Mouse (Mus musculus): ENCODE results near the gene Gprc5d. TPM values are rescaled to one million over a fixed set of nuclear protein-coding genes. Genes with fewer than 3 reads are reported as not detected.

Gene Gprc5d
- polyA plus RNA-seq, 1 experiment from 2014 or later: not detected

GRCm38 (mm10) chr6:135113114-135113436, 5.0 kb downstream of the Gprc5d start:
- no peaks in the 10 kb centered on the region for H3K4me1 ChIP-seq (replicated peaks; ENCODE audit: control insufficient read depth, insufficient read depth, low read length)
- no peak overlapping the region for H3K9ac ChIP-seq (replicated peaks; ENCODE audit: low read depth, low read length)
- no peak overlapping the region for H3K4me2 ChIP-seq (ENCODE audit: low read length)
- 17% methylated on average over 6 of the region's 6 CpGs for WGBS
- ATAC-seq: no peak
- H3K27me3 ChIP-seq (replicated peaks; ENCODE audit: control insufficient read depth, insufficient read depth, low read length): no peaks in the 10 kb centered on the region
- H3K9me3 ChIP-seq (ENCODE audit: control insufficient read depth, low read length): no peaks in the 10 kb centered on the region
- no peak overlapping the region for H3K27ac ChIP-seq (ENCODE audit: low read length)
- no peak overlapping the region for H3K4me3 ChIP-seq (replicated peaks; ENCODE audit: low read length)
- H3K36me3 ChIP-seq (ENCODE audit: control insufficient read depth, insufficient read depth): no peaks in the 10 kb centered on the region

- no peaks in the 10 kb centered on the region for H3K36me3 ChIP-seq (ENCODE audit: control insufficient read depth, insufficient read depth)
- no peaks in the 10 kb centered on the region for H3K4me1 ChIP-seq (replicated peaks; ENCODE audit: control insufficient read depth, insufficient read depth, low read length)
- 17% methylated on average over 7 of the region's 7 CpGs for WGBS
- H3K9me3 ChIP-seq (ENCODE audit: control insufficient read depth, low read length): no peaks in the 10 kb centered on the region
- ATAC-seq: no peak
- no peak overlapping the region for H3K4me2 ChIP-seq (ENCODE audit: low read length)
- H3K4me3 ChIP-seq (replicated peaks; ENCODE audit: low read length): no peak overlapping the region
- H3K9ac ChIP-seq (replicated peaks; ENCODE audit: low read depth, low read length): no peak overlapping the region
- no peak overlapping the region for H3K27ac ChIP-seq (ENCODE audit: low read length)
- H3K27me3 ChIP-seq (replicated peaks; ENCODE audit: control insufficient read depth, insufficient read depth, low read length): no peaks in the 10 kb centered on the region
Measured at GRCm38 (mm10) chr6:135112411-135113113, 5.5 kb downstream of the Gprc5d start.

- WGBS: 88% methylated on average over 6 of the region's 6 CpGs
- H3K9ac ChIP-seq (replicated peaks; ENCODE audit: low read depth, low read length): no peak overlapping the region
- no peak overlapping the region for H3K4me3 ChIP-seq (replicated peaks; ENCODE audit: low read length)
- no peaks in the 10 kb centered on the region for H3K9me3 ChIP-seq (ENCODE audit: control insufficient read depth, low read length)
- H3K27me3 ChIP-seq (replicated peaks; ENCODE audit: control insufficient read depth, insufficient read depth, low read length): no peaks in the 10 kb centered on the region
- H3K27ac ChIP-seq (ENCODE audit: low read length): no peak overlapping the region
- no peak for ATAC-seq
- H3K4me2 ChIP-seq (ENCODE audit: low read length): no peak overlapping the region
- H3K4me1 ChIP-seq (replicated peaks; ENCODE audit: control insufficient read depth, insufficient read depth, low read length): no peaks in the 10 kb centered on the region
- no peaks in the 10 kb centered on the region for H3K36me3 ChIP-seq (ENCODE audit: control insufficient read depth, insufficient read depth)
Measured at GRCm38 (mm10) chr6:135107014-135107413, 11.1 kb downstream of the Gprc5d start.

- no peaks in the 10 kb centered on the region for H3K27me3 ChIP-seq (replicated peaks; ENCODE audit: control insufficient read depth, insufficient read depth, low read length)
- WGBS: 87% methylated on average over 5 of the region's 5 CpGs
Measured at GRCm38 (mm10) chr6:135102736-135103303, 15.3 kb downstream of the Gprc5d start.

GRCm38 (mm10) chr6:135100787-135101472, 17.2 kb downstream of the Gprc5d start:
- Histone ChIP-seq H3K4me1 (replicated peaks; ENCODE audit: control insufficient read depth, insufficient read depth, low read length) (no peaks in the 10 kb centered on the region), H3K4me3 (replicated peaks; ENCODE audit: low read length) (no peak overlapping the region), H3K9ac (replicated peaks; ENCODE audit: low read depth, low read length) (no peak overlapping the region), H3K4me2 (ENCODE audit: low read length) (no peak overlapping the region), H3K36me3 (ENCODE audit: control insufficient read depth, insufficient read depth) (no peaks in the 10 kb centered on the region), H3K9me3 (ENCODE audit: control insufficient read depth, low read length) (no peaks in the 10 kb centered on the region), H3K27me3 (replicated peaks; ENCODE audit: control insufficient read depth, insufficient read depth, low read length) (no peaks in the 10 kb centered on the region), H3K27ac (ENCODE audit: low read length) (no peak overlapping the region)
- ATAC-seq: no peak
- 79% methylated on average over 15 of the region's 15 CpGs for WGBS

More at GRCm38 (mm10) chr6:135102736-135103303, 15.3 kb downstream of the Gprc5d start:
- H3K27ac ChIP-seq (ENCODE audit: low read length): no peak overlapping the region
- H3K4me3 ChIP-seq (replicated peaks; ENCODE audit: low read length): no peak overlapping the region
- H3K4me1 ChIP-seq (replicated peaks; ENCODE audit: control insufficient read depth, insufficient read depth, low read length): no peaks in the 10 kb centered on the region
- no peak overlapping the region for H3K9ac ChIP-seq (replicated peaks; ENCODE audit: low read depth, low read length)
- no peaks in the 10 kb centered on the region for H3K36me3 ChIP-seq (ENCODE audit: control insufficient read depth, insufficient read depth)
- no peak overlapping the region for H3K4me2 ChIP-seq (ENCODE audit: low read length)
- no peak for ATAC-seq
- no peaks in the 10 kb centered on the region for H3K9me3 ChIP-seq (ENCODE audit: control insufficient read depth, low read length)

- no peaks in the 10 kb centered on the region for H3K27me3 ChIP-seq (replicated peaks; ENCODE audit: control insufficient read depth, insufficient read depth, low read length)
- no peak overlapping the region for H3K4me3 ChIP-seq (replicated peaks; ENCODE audit: low read length)
- H3K4me2 ChIP-seq (ENCODE audit: low read length): 0 out of 2 replicates have a peak overlapping the region, but pooled peaks have one; percentile 18
- H3K36me3 ChIP-seq (ENCODE audit: control insufficient read depth, insufficient read depth): no peaks in the 10 kb centered on the region
- peaks cover 15% of the 10 kb centered on the region for H3K4me1 ChIP-seq (replicated peaks; ENCODE audit: control insufficient read depth, insufficient read depth, low read length)
- peak overlapping the region; percentile 90 for H3K27ac ChIP-seq (ENCODE audit: low read length)
- peak; percentile 93 for ATAC-seq
- WGBS: 61% methylated on average over 12 of the region's 12 CpGs
- H3K9ac ChIP-seq (replicated peaks; ENCODE audit: low read depth, low read length): no peak overlapping the region
- no peaks in the 10 kb centered on the region for H3K9me3 ChIP-seq (ENCODE audit: control insufficient read depth, low read length)
Measured at GRCm38 (mm10) chr6:135092798-135093470, 25.1 kb downstream of the Gprc5d start.

- Histone ChIP-seq H3K4me1 (replicated peaks; ENCODE audit: control insufficient read depth, insufficient read depth, low read length) (peaks cover 19% of the 10 kb centered on the region), H3K27ac (ENCODE audit: low read length) (no peak overlapping the region), H3K4me3 (replicated peaks; ENCODE audit: low read length) (no peak overlapping the region), H3K9ac (replicated peaks; ENCODE audit: low read depth, low read length) (no peak overlapping the region), H3K27me3 (replicated peaks; ENCODE audit: control insufficient read depth, insufficient read depth, low read length) (no peaks in the 10 kb centered on the region), H3K4me2 (ENCODE audit: low read length) (no peak overlapping the region), H3K36me3 (ENCODE audit: control insufficient read depth, insufficient read depth) (no peaks in the 10 kb centered on the region), H3K9me3 (ENCODE audit: control insufficient read depth, low read length) (no peaks in the 10 kb centered on the region)
- no peak for ATAC-seq
- 61% methylated on average over 4 of the region's 4 CpGs for WGBS
Measured at GRCm38 (mm10) chr6:135090661-135091060, 27.4 kb downstream of the Gprc5d start.

GRCm38 (mm10) chr6:135089786-135090185, 28.3 kb downstream of the Gprc5d start:
- ATAC-seq: no peak
- Histone ChIP-seq H3K4me3 (replicated peaks; ENCODE audit: low read length) (no peak overlapping the region), H3K4me2 (ENCODE audit: low read length) (no peak overlapping the region), H3K4me1 (replicated peaks; ENCODE audit: control insufficient read depth, insufficient read depth, low read length) (peaks cover 19% of the 10 kb centered on the region), H3K36me3 (ENCODE audit: control insufficient read depth, insufficient read depth) (no peaks in the 10 kb centered on the region), H3K27me3 (replicated peaks; ENCODE audit: control insufficient read depth, insufficient read depth, low read length) (no peaks in the 10 kb centered on the region), H3K9me3 (ENCODE audit: control insufficient read depth, low read length) (no peaks in the 10 kb centered on the region), H3K9ac (replicated peaks; ENCODE audit: low read depth, low read length) (no peak overlapping the region), H3K27ac (ENCODE audit: low read length) (peak overlapping the region; percentile 6; the same call in 1 of the 2 replicates)
- 19% methylated on average over 8 of the region's 8 CpGs for WGBS

All from forebrain, embryonic 16.5 days (tissue).